Mouse (Mus musculus): ENCODE measurements around the gene Dctd. TPM values are rescaled to one million over a fixed set of nuclear protein-coding genes. Genes with fewer than 3 reads are reported as not detected.
"Not testable (repeated sequence)": the region's sequence is repeated elsewhere in the genome, so short reads cannot be mapped to it uniquely, and the experiment has no call there.

Gene Dctd
- total and polyA plus RNA-seq, 3 experiments, result 2.6 to 3.0 (median 2.8) TPM

DNA sequence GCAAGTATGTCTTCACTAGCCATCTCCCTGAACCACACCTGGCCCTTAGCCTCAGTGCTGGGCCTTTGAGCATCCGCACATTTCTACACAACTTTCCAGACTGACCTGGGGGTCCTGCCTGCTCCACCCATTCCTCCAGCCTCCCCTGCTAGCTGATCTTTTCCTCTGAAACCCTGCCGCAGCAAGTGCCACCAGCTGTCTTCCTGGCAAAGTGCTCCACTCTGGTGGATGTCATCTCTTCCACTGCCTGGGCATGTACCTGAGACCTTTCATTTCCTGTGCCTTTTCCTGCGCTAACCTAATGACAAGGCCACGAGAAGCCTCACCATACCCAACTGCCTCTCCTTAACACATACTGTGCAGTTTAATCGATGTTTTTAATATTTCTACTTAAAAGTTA, 46.9 kb downstream of the Dctd start:
- no peak for DNase-seq

GRCm38 (mm10) chr8:48146449-48146848, 47.6 kb downstream of the Dctd start:
- DNase-seq, result no peak

DNA sequence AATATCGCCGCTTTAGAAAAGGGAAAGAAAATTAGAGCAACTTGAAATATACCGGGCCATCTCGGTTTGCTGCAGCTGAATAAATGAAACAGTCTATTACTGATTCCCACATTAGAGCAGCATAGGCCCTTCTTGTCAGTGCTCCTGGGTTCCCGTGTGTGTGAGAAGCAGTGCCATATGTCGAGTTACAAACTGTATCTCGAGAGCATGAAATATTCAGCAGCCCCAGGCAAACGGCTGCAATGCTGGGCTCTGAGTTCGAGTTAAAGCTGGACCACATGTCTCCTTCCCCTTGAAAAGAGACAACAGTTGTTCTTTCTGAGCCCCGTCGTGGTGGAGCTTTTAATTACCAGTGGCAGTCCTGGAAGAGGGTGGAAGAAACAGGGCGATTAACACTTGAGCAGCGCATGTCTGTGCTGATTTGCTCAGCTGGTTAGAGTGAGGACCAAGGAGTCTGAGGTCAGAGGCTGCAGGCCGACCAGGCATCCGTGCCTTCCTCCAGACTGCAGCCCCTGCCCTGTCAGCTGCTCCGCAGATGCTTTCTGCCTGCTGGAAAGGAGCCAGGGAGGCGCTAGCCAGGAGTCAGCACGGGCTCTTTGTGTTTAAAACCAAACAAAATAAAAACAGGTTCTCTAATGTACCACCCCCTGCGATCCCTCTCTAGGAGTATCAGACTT, 53.3 kb downstream of the Dctd start:
- peak; percentile 19 for DNase-seq

GRCm38 (mm10) chr8:48153360-48154121, 54.6 kb downstream of the Dctd start:
- DNase-seq, result peak; percentile 88

DNA sequence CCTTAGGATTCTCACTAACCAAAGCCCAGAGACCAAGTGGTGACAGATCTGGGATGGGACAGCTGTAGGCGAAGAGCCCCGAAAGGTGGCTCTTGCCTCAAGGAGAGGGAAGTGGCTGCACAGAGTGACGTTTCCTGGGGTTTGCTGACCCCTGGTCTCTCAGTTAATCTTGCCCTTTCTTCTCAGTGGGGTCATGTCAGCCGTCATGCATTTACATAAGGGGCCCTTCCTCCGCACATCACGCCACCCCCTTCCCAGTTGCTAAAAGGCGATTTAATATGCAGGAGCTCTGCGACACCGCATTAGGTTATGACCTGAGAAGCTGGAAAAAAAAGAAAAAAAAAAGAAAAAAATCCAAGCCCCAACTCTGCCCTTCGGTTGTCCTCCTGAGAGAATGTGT, 58.8 kb downstream of the Dctd start:
- no peak for DNase-seq

DNA sequence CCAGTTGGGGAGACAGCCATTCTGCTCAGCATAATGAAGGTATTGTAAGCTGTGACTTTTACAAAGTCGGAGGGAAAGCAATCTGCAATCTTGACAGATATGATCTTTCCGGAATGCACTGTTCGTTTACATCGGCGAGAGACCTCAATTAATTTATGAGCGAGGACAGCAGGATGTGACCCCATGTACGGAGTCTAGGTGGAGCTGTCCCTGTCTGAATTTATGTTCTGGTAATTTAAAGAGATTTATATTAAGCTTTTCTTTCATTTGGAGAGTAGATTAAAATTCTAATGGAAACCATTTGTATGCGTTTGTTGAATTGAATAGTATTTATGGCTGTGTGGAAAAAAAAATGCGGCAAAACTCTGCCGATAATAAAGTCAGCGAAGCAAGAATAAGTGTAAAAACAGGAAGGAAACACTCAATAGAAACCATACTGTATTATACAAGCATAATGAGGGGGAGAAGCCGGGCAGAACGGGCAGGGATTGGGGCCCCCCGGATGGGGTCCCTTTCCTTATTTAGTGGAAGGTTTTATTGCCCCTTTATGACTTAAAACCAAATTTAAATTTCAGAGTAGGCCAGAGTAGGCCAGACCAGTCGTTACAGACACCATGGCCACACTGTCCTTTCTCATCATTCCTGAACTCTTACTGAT, 59.8 kb downstream of the Dctd start:
- DNase-seq, result no peak

DNA sequence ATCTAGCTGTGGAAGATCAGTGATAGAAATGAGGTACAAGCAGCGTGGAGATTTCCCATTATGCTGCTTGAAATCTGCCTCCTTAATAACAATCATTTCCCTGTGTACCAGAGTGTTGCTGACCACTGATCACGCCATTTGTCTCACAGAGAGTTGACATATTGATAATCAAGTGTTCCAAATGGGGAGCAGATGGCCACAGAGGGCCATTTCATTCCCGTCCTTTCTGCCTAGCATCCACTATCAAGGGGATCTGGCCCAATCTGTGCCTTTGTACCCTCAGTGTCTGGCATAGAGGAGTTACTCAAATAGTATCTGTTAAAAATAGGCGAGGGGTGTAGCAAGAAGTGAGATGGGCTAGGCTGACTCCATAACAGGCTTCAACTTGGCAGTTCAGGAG, 78.5 kb downstream of the Dctd start:
- no peak for DNase-seq

DNA sequence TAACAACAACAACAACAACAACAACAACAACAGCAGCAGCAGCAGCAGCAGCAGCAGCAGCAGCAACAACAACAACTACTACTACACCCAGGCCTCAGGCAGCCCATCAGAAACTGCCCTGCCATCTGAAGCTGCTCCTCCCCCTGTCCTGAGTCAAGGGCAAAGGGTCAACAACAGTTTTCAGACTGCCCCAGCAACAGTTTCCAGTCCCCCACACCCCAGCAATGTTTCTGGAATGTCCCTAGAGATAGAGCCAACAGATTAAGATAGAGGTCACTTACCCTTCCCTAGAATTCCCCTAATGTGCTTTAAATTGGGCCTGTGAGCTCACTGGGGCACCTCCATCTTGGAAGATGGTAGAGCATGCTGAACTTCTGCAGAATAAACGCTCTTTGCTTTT, 79.0 kb downstream of the Dctd start:
- DNase-seq, result no peak

GRCm38 (mm10) chr8:48178993-48179392, 80.1 kb downstream of the Dctd start:
- no peak for DNase-seq

DNA sequence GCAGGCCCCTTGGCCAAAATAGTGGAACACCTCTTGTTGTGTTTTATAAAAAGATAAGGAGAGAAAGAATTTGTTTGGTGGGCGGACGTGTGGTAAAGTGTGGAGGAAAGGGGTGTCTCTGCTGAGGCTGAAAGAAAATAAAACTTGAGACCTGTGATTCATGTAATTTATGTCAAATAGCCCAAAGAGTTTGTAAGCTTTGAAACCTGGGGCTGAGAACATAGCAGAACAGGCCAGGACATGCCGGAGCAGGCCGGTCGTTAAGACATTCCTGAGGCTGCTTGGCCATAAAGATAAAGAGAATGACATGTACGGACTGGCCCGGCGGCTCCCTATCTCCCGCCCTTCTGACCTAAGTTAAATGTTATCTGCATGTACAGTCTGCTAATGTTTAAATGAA, 81.3 kb downstream of the Dctd start:
- DNase-seq, result not testable (repeated sequence)

GRCm38 (mm10) chr8:48181000-48181399, 82.1 kb downstream of the Dctd start:
- DNase-seq, result no peak

- DNase-seq, result no peak
Observed at GRCm38 (mm10) chr8:48183758-48184157, 84.9 kb downstream of the Dctd start.

DNA sequence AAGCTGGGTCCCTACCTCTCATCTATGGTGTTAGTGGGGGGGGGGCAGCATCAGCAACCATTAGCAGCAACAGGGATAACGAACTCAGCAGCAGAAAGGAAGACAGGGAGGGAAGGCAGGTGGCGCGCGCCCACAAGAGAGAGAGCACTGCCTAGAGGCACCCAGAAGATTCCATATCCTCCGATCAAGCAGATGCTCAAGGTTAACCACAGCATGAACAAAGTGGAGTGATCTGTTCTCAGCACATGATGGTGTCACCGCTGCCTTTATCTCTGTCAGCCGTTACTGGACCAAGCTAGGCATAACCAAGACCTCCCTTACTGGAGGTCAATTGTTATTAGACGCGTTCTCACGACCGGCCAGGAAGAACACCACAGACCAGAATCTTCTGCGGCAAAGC, 89.7 kb downstream of the Dctd start:
- no peak for DNase-seq

DNA sequence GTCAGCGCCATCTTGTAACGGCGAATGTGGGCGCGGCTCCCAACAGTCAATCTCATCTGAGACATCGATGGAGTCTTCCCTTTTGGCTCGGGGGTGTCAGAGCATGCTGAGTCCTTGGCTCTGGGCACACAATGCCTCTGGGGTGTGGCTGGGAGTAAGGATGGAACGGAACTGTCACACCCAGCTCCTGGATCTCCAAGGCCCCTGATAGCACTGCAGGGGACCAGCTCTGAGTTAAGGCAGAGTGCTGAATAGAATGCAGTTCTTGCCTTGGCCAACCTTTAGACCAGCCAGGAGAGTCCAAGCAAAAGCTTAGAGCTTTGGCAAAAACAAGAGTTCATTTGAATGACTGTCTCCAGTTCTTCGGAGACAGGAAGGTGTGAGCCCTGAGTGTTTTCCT, 97.1 kb downstream of the Dctd start:
- no peak for DNase-seq

- no peak for DNase-seq
Observed at GRCm38 (mm10) chr8:48199171-48199570, 100.3 kb downstream of the Dctd start.

DNA sequence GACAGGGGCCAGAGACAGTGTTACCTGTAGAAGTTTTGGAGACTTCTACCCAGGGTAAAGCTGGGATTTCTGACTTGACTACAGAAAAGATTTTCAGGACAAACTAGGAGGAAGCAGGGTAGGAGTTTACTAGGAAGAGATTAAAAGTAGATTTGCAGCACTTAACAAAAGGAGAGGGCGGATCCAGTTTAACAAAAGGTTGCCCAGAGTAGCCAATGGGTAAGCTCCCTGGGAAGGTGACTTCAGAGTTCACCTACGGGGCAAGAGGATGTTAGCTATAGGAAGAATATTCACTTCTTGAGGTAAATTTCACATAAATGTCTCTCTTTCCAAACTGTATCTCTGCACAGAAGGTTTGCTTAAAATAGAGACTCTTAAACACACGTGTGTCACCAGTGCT, 103.7 kb downstream of the Dctd start:
- no peak for DNase-seq

Other genes with a start within 250 kb of the Dctd start
- 10 to 100 TPM; 21.9 to 25.7 TPM for gene Wwc2, start 108.2 kb upstream of the Dctd start, total RNA-seq (2021)
- gene Wwc2, start 108.2 kb upstream of the Dctd start, polyA plus RNA-seq (2012; rRNA removed), result 13.0 and 13.1 TPM in 2 replicates